Mouse (Mus musculus) spleen, adult 2 months (tissue): Measurements from ENCODE around the gene Wwc1. TPM values are rescaled to one million over a fixed set of nuclear protein-coding genes. Genes with fewer than 3 reads are reported as not detected.
"Not testable (repeated sequence)": the region's sequence is repeated elsewhere in the genome, so short reads cannot be mapped to it uniquely, and the experiment has no call there.

Experiments
- DNase-seq, 2 experiments: peaks; one replicate each; pipeline versions ENCODE4 v3.0.0 to v3.0.0-alpha.2; 2012 to 2021; ENCODE audit warnings: low spot score in 2 of 2, low read depth in 1 of 2
- H3K27ac ChIP-seq: fragments of 200-500 bp; 2 replicates; pipeline ENCODE4 v1.5.1; 2012; ENCODE audit warnings: low read length, inconsistent platforms; ENCODE audit not compliant: insufficient read depth
- H3K27me3 ChIP-seq: fragments of 200-500 bp; 2 replicates; pipeline ENCODE4 v1.6.1; 2012; ENCODE audit warnings: mild to moderate bottlenecking, moderate library complexity, low read length, inconsistent platforms; ENCODE audit not compliant: control insufficient read depth, insufficient read depth
- H3K36me3 ChIP-seq: fragments of 200-500 bp; 2 replicates; pipeline ENCODE4 v1.6.1; 2012; ENCODE audit warnings: mild to moderate bottlenecking, low read length, inconsistent platforms; ENCODE audit not compliant: control insufficient read depth, insufficient read depth
- H3K4me1 ChIP-seq: fragments of 200-500 bp; 2 replicates; pipeline ENCODE4 v1.6.1; 2011; ENCODE audit warnings: inconsistent platforms; ENCODE audit not compliant: control insufficient read depth, insufficient read depth, insufficient read length
- H3K4me3 ChIP-seq: fragments of 200-500 bp; 2 replicates; pipeline ENCODE4 v1.5.1; 2011; ENCODE audit warnings: mild to moderate bottlenecking, inconsistent platforms; ENCODE audit not compliant: insufficient read depth, insufficient read length; ENCODE audit errors: extremely low read depth
- CTCF ChIP-seq: fragments of 200-500 bp; IDR thresholded peaks from 2 replicates; pipeline ENCODE4 v1.5.1; 2011; ENCODE audit warnings: mild to moderate bottlenecking, inconsistent platforms; ENCODE audit not compliant: insufficient read depth, insufficient read length, insufficient replicate concordance; ENCODE audit errors: extremely low read depth
- POLR2A ChIP-seq: fragments of 200-500 bp; IDR thresholded peaks from 2 replicates; pipeline ENCODE4 v1.6.1; 2011; ENCODE audit warnings: low read depth, low read length, inconsistent platforms
- WGBS: fragments of 180-500 bp; shearing (Covaris S2); methylation state at CpG from one replicate; pipeline ENCODE4 v1.1.7; 2018; 5-methylcytosine and 5-hydroxymethylcytosine counted together
- polyA plus RNA-seq: library from polyadenylated mRNA; depleted of rRNA; stranded (reverse); fragments of >200 nt; gene quantifications from 2 replicates; pipeline ENCODE4 v1.2.3, GENCODE M21; 2012

Gene Wwc1
- polyA plus RNA-seq, 1 experiment = 0.47 TPM

GRCm38 (mm10) chr11:35852731-35853130 lies 127.6 kb downstream of the Wwc1 start:
- no peaks in the 10 kb centered on the region for H3K4me1 ChIP-seq
- DNase-seq = peak; percentile 29 to 43
- 48% methylated on average over 4 of the region's 4 CpGs for WGBS
- H3K27me3 ChIP-seq = no peaks in the 10 kb centered on the region
- no peak overlapping the region for H3K27ac ChIP-seq
- no peaks in the 10 kb centered on the region for H3K36me3 ChIP-seq
- no peak overlapping the region for H3K4me3 ChIP-seq
- TF ChIP-seq CTCF (peak; percentile 11; the same call in 1 of the 2 replicates), POLR2A (no peak)

- WGBS = 83% methylated on average over 9 of the region's 9 CpGs
These were observed 136.0 kb downstream of the Wwc1 start for GRCm38 (mm10) chr11:35844299-35844698.

GRCm38 (mm10) chr11:35842560-35842959 lies 137.8 kb downstream of the Wwc1 start:
- H3K4me3 ChIP-seq, H3K27me3 ChIP-seq, H3K27ac ChIP-seq, H3K36me3 ChIP-seq, DNase-seq, H3K4me1 ChIP-seq: not testable (repeated sequence)
- WGBS = 81% methylated on average over 4 of the region's 4 CpGs

More at GRCm38 (mm10) chr11:35844299-35844698, 136.0 kb downstream of the Wwc1 start:
- Histone ChIP-seq H3K27me3 (no peaks in the 10 kb centered on the region), H3K27ac (no peak overlapping the region), H3K4me3 (no peak overlapping the region), H3K36me3 (no peaks in the 10 kb centered on the region), H3K4me1 (peaks cover 4% of the 10 kb centered on the region; the same call in 1 of the 2 replicates)
- DNase-seq = no peak
- TF ChIP-seq CTCF (no peak), POLR2A (no peak)

GRCm38 (mm10) chr11:35841738-35842325 lies 138.5 kb downstream of the Wwc1 start:
- Histone ChIP-seq H3K27me3 (no peaks in the 10 kb centered on the region), H3K4me3 (no peak overlapping the region)

GRCm38 (mm10) chr11:35840806-35841205 lies 139.5 kb downstream of the Wwc1 start:
- not testable (repeated sequence) for DNase-seq, H3K27me3 ChIP-seq, H3K4me1 ChIP-seq, H3K4me3 ChIP-seq, H3K27ac ChIP-seq, H3K36me3 ChIP-seq
- WGBS = 88% methylated on average over 4 of the region's 4 CpGs

More at GRCm38 (mm10) chr11:35841738-35842325, 138.5 kb downstream of the Wwc1 start:
- Histone ChIP-seq H3K27ac (peak overlapping the region; percentile 29; the same call in 1 of the 2 replicates), H3K4me1 (peaks cover 4% of the 10 kb centered on the region; the same call in 1 of the 2 replicates), H3K36me3 (no peaks in the 10 kb centered on the region)
- 44% methylated on average over 21 of the region's 21 CpGs for whole genome bisulfite sequencing
- TF ChIP-seq POLR2A (no peak), CTCF (no peak)
- peak; percentile 41 to 45 for DNase-seq

GRCm38 (mm10) chr11:35840282-35840681 lies 140.0 kb downstream of the Wwc1 start:
- H3K36me3 ChIP-seq = no peaks in the 10 kb centered on the region
- no peak for TF ChIP-seq POLR2A
- no peak for TF ChIP-seq CTCF
- H3K4me1 ChIP-seq = peaks cover 4% of the 10 kb centered on the region; the same call in 1 of the 2 replicates
- H3K27me3 ChIP-seq = no peaks in the 10 kb centered on the region
- H3K27ac ChIP-seq = no peak overlapping the region
- 81% methylated on average over 7 of the region's 7 CpGs for WGBS
- no peak overlapping the region for H3K4me3 ChIP-seq
- DNase-seq = no peak

GRCm38 (mm10) chr11:35838345-35839338 lies 141.7 kb downstream of the Wwc1 start:
- H3K27me3 ChIP-seq = no peaks in the 10 kb centered on the region
- no peaks in the 10 kb centered on the region for H3K36me3 ChIP-seq
- H3K4me3 ChIP-seq = peak overlapping the region; percentile 58
- TF ChIP-seq POLR2A (no peak; the same call in 1 of the 2 replicates), CTCF (no peak)
- peak overlapping the region; percentile 29; the same call in 1 of the 2 replicates for H3K27ac ChIP-seq
- DNase-seq = peak; percentile 57 to 92
- WGBS = 8% methylated on average over 28 of the region's 28 CpGs
- H3K4me1 ChIP-seq = peaks cover 4% of the 10 kb centered on the region; the same call in 1 of the 2 replicates
